Comparison of ENCODE assay signal across 8 mouse cellular contexts in genomic region chr9:106372431-106373412, GRCm38 (mm10). TPM values are rescaled to one million over a fixed set of nuclear protein-coding genes. Genes with fewer than 3 reads are reported as not detected.
DNase-seq lines count a peak whose midpoint lies in the region; ATAC-seq lines count a peak whose summit lies in the region.

No protein-coding gene starts in this region.

- no peak for DNase-seq in heart, postnatal 10 days
- DNase-seq in B cell, adult 2 months: peak; percentile 56 to 63
- no peak for DNase-seq in right cerebral cortex, postnatal 10 days (ENCODE audit: low spot score in 2 of 2)
- no peak for DNase-seq in urinary bladder, postnatal 10 days (ENCODE audit: low spot score)
- DNase-seq in adipocyte (ENCODE audit: low spot score): no peak

- 0 out of 2 replicates have a peak overlapping the region, but pooled peaks have one; percentile 12 for H3K4me3 ChIP-seq in heart, embryonic 11.5 days (ENCODE audit: low read depth, low read length)
- H3K4me3 ChIP-seq in heart, embryonic 16.5 days (ENCODE audit: low read length): no peak overlapping the region; the same call in 1 of the 2 replicates
- H3K4me3 ChIP-seq in megakaryocyte, embryonic 14.5 days (replicated peaks): peak overlapping the region; percentile 38

- H3K4me1 ChIP-seq in heart, embryonic 11.5 days (ENCODE audit: control insufficient read depth, insufficient read depth, low read length): peaks cover 31% of the 10 kb centered on the region
- peaks cover 28% of the 10 kb centered on the region for H3K4me1 ChIP-seq in heart, embryonic 16.5 days (ENCODE audit: control insufficient read depth, insufficient read depth, low read length)
- H3K4me1 ChIP-seq in megakaryocyte, embryonic 14.5 days: peaks cover 64% of the 10 kb centered on the region

- peak overlapping the region; percentile 56; the same call in 1 of the 2 replicates for H3K9ac ChIP-seq in heart, embryonic 11.5 days (ENCODE audit: low read depth, low read length)
- H3K9ac ChIP-seq in heart, embryonic 16.5 days (ENCODE audit: low read length): peak overlapping the region; percentile 52

- H3K27ac ChIP-seq in heart, embryonic 11.5 days (ENCODE audit: low read depth, low read length): peak overlapping the region; percentile 64
- H3K27ac ChIP-seq in heart, embryonic 16.5 days (ENCODE audit: low read length): peak overlapping the region; percentile 73

- no peaks in the 10 kb centered on the region for H3K27me3 ChIP-seq in heart, embryonic 11.5 days (ENCODE audit: control insufficient read depth, insufficient read depth, low read length)
- no peaks in the 10 kb centered on the region for H3K27me3 ChIP-seq in heart, embryonic 16.5 days (ENCODE audit: control insufficient read depth, insufficient read depth, low read length)
- H3K27me3 ChIP-seq in megakaryocyte, embryonic 14.5 days (replicated peaks): peaks cover 51% of the 10 kb centered on the region

- intact Hi-C loops in heart, postnatal 10 days (cut with DNase I): no loop called here

- ATAC-seq in heart, embryonic 11.5 days (replicated peaks; ENCODE audit: insufficient number of reproducible peaks, low FRiP score, low TSS enrichment): no peak
- ATAC-seq in heart, embryonic 16.5 days (replicated peaks; ENCODE audit: extremely low read depth, insufficient read depth, low FRiP score): no peak

- H3K4me2 ChIP-seq in heart, embryonic 11.5 days: peak overlapping the region; percentile 99
- H3K4me2 ChIP-seq in heart, embryonic 16.5 days (ENCODE audit: low read depth, low read length): peak overlapping the region; percentile 99

- no peaks in the 10 kb centered on the region for H3K9me3 ChIP-seq in heart, embryonic 11.5 days (replicated peaks; ENCODE audit: control insufficient read depth, low read length)
- H3K9me3 ChIP-seq in heart, embryonic 16.5 days (replicated peaks; ENCODE audit: control insufficient read depth, low read length): no peaks in the 10 kb centered on the region
- H3K9me3 ChIP-seq in megakaryocyte, embryonic 14.5 days: no peaks in the 10 kb centered on the region

- WGBS in heart, embryonic 11.5 days (ENCODE audit: insufficient replicate concordance): 90% methylated on average over 11 of the region's 11 CpGs
- 85% methylated on average over 11 of the region's 11 CpGs for WGBS in heart, embryonic 16.5 days

- H3K36me3 ChIP-seq in heart, embryonic 11.5 days (ENCODE audit: control insufficient read depth, insufficient read depth, low read length): peaks cover 25% of the 10 kb centered on the region
- H3K36me3 ChIP-seq in heart, embryonic 16.5 days (ENCODE audit: control insufficient read depth, insufficient read depth): peaks cover 31% of the 10 kb centered on the region
- H3K36me3 ChIP-seq in megakaryocyte, embryonic 14.5 days (replicated peaks; ENCODE audit: low read length): peaks cover 36% of the 10 kb centered on the region

RNA-seq across cellular contexts. Expression of gene Dusp7, which starts 4.3 kb away (rescaled TPM):
- polyA plus RNA-seq in heart, embryonic 11.5 days (2014; fragmentation: Nextera tagmentation; extraction: Ambion mirVana): 19.8 and 22.0 TPM in 2 replicates
- 10 to 100 TPM; 47.0 to 47.1 TPM for total RNA-seq in heart, postnatal 10 days (2021)
- 7.9 and 10.2 TPM in 2 replicates for polyA plus RNA-seq in heart, embryonic 16.5 days (2015; fragmentation: Nextera tagmentation; extraction: Ambion mirVana)
- polyA plus RNA-seq in megakaryocyte, embryonic 14.5 days (2012; ENCODE audit: insufficient read depth, low replicate concordance): 6.2 and 7.5 TPM in 2 replicates

RNA-seq across cellular contexts. Expression of gene Rpl29, which starts 56.5 kb away (rescaled TPM):
- 695 and 851 TPM in 2 replicates for polyA plus RNA-seq in heart, embryonic 11.5 days (2014; fragmentation: Nextera tagmentation; extraction: Ambion mirVana)
- 100 to 1,000 TPM; 403 to 404 TPM for total RNA-seq in heart, postnatal 10 days (2021)
- polyA plus RNA-seq in heart, embryonic 16.5 days (2015; fragmentation: Nextera tagmentation; extraction: Ambion mirVana): 476 and 565 TPM in 2 replicates
- polyA plus RNA-seq in megakaryocyte, embryonic 14.5 days (2012; ENCODE audit: insufficient read depth, low replicate concordance): 30.4 and 41.5 TPM in 2 replicates

Comparison
In these comparisons a context has a peak if more than half of its experiments do, and no peak if none do; other contexts are left out.
1. DNase-seq: peak in B cell, adult 2 months (2 of 2); none in heart, postnatal 10 days (0 of 2), right cerebral cortex, postnatal 10 days (0 of 2), urinary bladder, postnatal 10 days (single experiment) and adipocyte (single experiment).
2. RNA of gene Rpl29, which starts 56.5 kb away (polyA plus RNA-seq): 695 to 851 TPM in heart, embryonic 11.5 days and 476 to 565 TPM in heart, embryonic 16.5 days; 30.4 to 41.5 TPM in megakaryocyte, embryonic 14.5 days; every median in the first group is over 10 times any median in the second.